Mouse (Mus musculus): ENCODE data around the gene Stag1. TPM values are rescaled to one million over a fixed set of nuclear protein-coding genes. Genes with fewer than 3 reads are reported as not detected.

Stag1 gene
- polyA plus RNA-seq, 1 experiment from 2014 or later, result 70.3 TPM

DNA sequence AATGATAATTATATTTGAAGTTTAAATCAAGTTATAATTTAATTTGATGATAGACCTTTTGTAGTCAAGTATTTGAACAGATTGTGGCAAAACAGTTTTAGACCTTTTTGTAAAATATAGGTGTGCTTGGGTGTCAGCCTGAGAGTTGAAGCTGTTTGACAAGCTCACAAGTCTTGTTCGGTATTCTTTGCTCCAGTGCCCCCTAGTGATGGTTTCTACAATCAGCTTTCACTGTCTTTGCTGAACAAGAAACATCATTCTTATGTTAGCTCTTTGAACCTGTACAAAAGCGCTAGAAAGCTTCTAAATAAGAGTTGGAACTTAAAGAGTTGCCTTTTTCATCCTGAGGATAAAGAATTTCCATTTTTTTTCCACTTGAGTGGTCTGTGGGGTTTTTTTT, 319.5 kb downstream of the Stag1 start:
- no peak overlapping the region for H3K9ac ChIP-seq (replicated peaks; ENCODE audit: low read depth, low read length)
- no peak overlapping the region for H3K27ac ChIP-seq (ENCODE audit: low read length)
- H3K27me3 ChIP-seq (ENCODE audit: control insufficient read depth, insufficient read depth, low read length), result no peaks in the 10 kb centered on the region
- H3K9me3 ChIP-seq (ENCODE audit: control insufficient read depth, low read depth, low read length), result no peaks in the 10 kb centered on the region
- H3K4me3 ChIP-seq (ENCODE audit: low read depth, low read length), result no peak overlapping the region
- no peak for ATAC-seq (ENCODE audit: insufficient number of reproducible peaks, insufficient read depth, low FRiP score, low read depth)
- peaks cover 3% of the 10 kb centered on the region; the same call in 1 of the 2 replicates for H3K36me3 ChIP-seq (ENCODE audit: control insufficient read depth, insufficient read depth, low read length)
- WGBS, result 54% methylated on average over 2 of the region's 2 CpGs
- no peak overlapping the region for H3K4me2 ChIP-seq (replicated peaks; ENCODE audit: low read depth, low read length)
- H3K4me1 ChIP-seq (ENCODE audit: control insufficient read depth, insufficient read depth, low read length), result no peaks in the 10 kb centered on the region

DNA sequence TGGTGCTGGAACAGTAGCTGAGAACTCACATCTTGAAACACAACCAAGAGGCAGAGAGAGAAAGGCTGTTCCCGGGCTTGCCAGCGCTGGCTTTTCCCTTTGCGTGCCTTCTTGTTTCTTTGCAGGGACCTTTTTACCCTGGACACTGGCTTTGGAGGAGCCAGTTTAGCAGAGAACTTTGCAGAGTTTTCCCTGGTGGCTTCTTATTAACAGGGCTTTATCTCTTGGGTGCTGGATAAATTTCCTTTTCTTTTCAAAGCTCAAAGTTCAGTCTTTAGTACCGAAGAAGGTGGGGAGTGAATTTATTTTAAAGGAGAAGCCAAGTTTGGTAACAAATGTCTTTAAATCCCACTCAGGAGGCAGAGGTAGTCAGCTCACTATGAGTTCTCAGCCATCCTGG, 329.0 kb downstream of the Stag1 start:
- Histone ChIP-seq H3K36me3 (ENCODE audit: control insufficient read depth, insufficient read depth, low read length) (no peaks in the 10 kb centered on the region; the same call in 1 of the 2 replicates), H3K4me2 (replicated peaks; ENCODE audit: low read depth, low read length) (no peak overlapping the region), H3K27ac (ENCODE audit: low read length) (no peak overlapping the region), H3K4me3 (ENCODE audit: low read depth, low read length) (no peak overlapping the region), H3K27me3 (ENCODE audit: control insufficient read depth, insufficient read depth, low read length) (no peaks in the 10 kb centered on the region), H3K4me1 (ENCODE audit: control insufficient read depth, insufficient read depth, low read length) (no peaks in the 10 kb centered on the region), H3K9me3 (ENCODE audit: control insufficient read depth, low read depth, low read length) (no peaks in the 10 kb centered on the region), H3K9ac (replicated peaks; ENCODE audit: low read depth, low read length) (no peak overlapping the region)
- no peak for ATAC-seq (ENCODE audit: insufficient number of reproducible peaks, insufficient read depth, low FRiP score, low read depth)
- WGBS, result 91% methylated on average over 4 of the region's 4 CpGs

DNA sequence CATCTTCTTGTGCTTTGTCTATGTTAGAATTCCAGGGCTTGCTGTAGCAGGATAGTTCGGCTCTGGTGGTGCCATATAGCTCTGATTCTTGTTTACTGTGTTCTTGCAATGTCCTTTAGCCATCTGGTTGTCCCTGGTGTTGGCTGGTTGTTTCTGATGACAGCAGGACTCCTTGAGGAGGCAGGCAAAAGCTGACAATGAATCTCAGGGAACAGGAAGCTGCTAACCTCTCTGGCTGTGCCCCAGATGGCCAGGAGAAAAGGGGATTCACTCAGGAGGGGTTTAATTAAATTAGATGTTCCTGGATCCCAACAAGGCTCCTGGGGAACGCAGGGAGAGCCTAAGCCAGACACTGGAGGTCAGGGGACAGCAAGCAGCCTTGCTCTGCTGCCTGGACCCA, 344.4 kb downstream of the Stag1 start:
- Histone ChIP-seq H3K4me3 (ENCODE audit: low read depth, low read length) (no peak overlapping the region), H3K9ac (replicated peaks; ENCODE audit: low read depth, low read length) (no peak overlapping the region), H3K27me3 (ENCODE audit: control insufficient read depth, insufficient read depth, low read length) (no peaks in the 10 kb centered on the region), H3K4me2 (replicated peaks; ENCODE audit: low read depth, low read length) (no peak overlapping the region), H3K27ac (ENCODE audit: low read length) (no peak overlapping the region), H3K9me3 (ENCODE audit: control insufficient read depth, low read depth, low read length) (no peaks in the 10 kb centered on the region), H3K4me1 (ENCODE audit: control insufficient read depth, insufficient read depth, low read length) (no peaks in the 10 kb centered on the region), H3K36me3 (ENCODE audit: control insufficient read depth, insufficient read depth, low read length) (peaks cover 10% of the 10 kb centered on the region)
- no peak for ATAC-seq (ENCODE audit: insufficient number of reproducible peaks, insufficient read depth, low FRiP score, low read depth)
- 63% methylated on average over 2 of the region's 2 CpGs for WGBS

DNA sequence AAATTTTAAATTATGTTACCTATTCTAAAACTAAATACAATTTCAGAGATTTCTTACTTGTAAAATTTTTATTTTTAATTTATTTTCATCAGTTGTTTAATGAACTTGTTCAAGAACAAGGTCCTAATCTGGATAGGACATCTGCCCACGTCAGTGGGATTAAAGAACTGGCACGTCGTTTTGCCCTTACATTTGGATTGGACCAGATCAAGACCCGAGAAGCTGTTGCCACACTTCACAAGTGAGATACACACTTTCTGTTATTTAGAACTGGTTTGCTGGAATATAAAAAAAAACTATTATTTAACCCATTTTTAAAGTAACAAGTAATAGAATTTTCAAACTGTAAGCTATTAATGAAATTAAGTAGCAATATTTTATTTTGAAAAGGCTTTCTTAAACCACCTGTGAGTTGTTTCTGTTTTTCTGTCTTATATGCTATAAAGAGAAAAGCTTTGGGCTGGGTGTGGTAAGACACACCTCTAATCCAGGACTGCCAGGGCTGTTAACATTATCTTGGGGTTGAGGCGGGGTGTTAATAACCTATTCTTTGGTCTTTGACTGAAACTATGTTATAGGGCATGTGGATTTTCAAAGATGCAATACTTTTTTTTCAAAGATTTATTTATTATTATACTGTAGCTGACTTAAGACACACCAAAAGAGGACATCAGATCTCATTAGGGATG, 347.2 kb downstream of the Stag1 start:
- H3K9ac ChIP-seq (replicated peaks; ENCODE audit: low read depth, low read length), result no peak overlapping the region
- no peak for ATAC-seq (ENCODE audit: insufficient number of reproducible peaks, insufficient read depth, low FRiP score, low read depth)
- no peak overlapping the region for H3K4me3 ChIP-seq (ENCODE audit: low read depth, low read length)
- H3K36me3 ChIP-seq (ENCODE audit: control insufficient read depth, insufficient read depth, low read length), result peaks cover 10% of the 10 kb centered on the region
- no peaks in the 10 kb centered on the region for H3K4me1 ChIP-seq (ENCODE audit: control insufficient read depth, insufficient read depth, low read length)
- 92% methylated on average over 5 of the region's 5 CpGs for WGBS
- no peaks in the 10 kb centered on the region for H3K9me3 ChIP-seq (ENCODE audit: control insufficient read depth, low read depth, low read length)
- H3K4me2 ChIP-seq (replicated peaks; ENCODE audit: low read depth, low read length), result no peak overlapping the region
- H3K27ac ChIP-seq (ENCODE audit: low read length), result no peak overlapping the region
- H3K27me3 ChIP-seq (ENCODE audit: control insufficient read depth, insufficient read depth, low read length), result no peaks in the 10 kb centered on the region

DNA sequence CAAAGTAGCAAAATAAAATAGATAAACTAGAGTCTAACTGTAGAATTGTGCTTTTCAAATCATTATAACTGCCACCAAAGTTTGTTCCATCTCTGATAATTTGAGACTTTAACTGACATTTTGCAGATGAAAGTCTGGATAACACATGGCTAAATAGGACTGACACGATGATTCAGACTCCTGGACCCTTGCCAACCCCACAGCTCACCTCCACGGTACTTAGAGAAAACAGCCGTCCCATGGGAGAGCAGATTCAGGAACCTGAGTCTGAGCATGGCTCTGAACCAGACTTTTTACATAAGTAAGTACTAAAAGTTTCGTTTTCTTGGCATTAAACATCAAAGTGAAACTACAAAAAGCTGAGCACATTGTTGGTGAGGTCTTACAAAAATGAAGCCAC, 353.9 kb downstream of the Stag1 start:
- Histone ChIP-seq H3K36me3 (ENCODE audit: control insufficient read depth, insufficient read depth, low read length) (peaks cover 19% of the 10 kb centered on the region), H3K27ac (ENCODE audit: low read length) (no peak overlapping the region), H3K4me1 (ENCODE audit: control insufficient read depth, insufficient read depth, low read length) (no peaks in the 10 kb centered on the region), H3K4me2 (replicated peaks; ENCODE audit: low read depth, low read length) (no peak overlapping the region), H3K9ac (replicated peaks; ENCODE audit: low read depth, low read length) (no peak overlapping the region), H3K9me3 (ENCODE audit: control insufficient read depth, low read depth, low read length) (no peaks in the 10 kb centered on the region), H3K27me3 (ENCODE audit: control insufficient read depth, insufficient read depth, low read length) (no peaks in the 10 kb centered on the region), H3K4me3 (ENCODE audit: low read depth, low read length) (no peak overlapping the region)
- ATAC-seq (ENCODE audit: insufficient number of reproducible peaks, insufficient read depth, low FRiP score, low read depth), result no peak
- 36% methylated on average over 4 of the region's 4 CpGs for WGBS

DNA sequence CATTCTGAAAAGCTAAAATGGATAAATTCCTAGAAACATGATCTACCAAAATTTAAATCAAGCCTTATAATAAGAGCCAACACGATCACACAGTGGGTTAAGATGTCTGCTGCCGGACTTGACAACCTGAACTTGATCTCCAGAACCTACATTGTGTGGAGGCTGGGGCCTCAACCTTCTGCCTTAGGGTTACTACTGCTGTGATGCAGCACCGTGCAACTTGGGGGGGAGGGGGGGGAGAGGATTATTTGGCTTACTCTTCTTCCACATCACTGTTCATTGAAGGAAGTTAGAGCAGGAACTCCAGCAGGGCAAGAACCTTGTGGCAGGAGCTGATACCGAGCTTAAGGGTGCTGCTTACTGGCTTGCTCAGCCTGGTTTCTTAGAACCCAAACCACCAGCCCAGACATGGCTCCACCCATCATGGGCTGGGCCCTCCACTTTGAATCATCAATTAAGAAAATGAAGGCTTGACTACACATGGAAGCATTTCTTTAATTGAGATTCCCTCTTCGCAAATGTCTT, 365.4 kb downstream of the Stag1 start:
- H3K4me2 ChIP-seq (replicated peaks; ENCODE audit: low read depth, low read length), result no peak overlapping the region
- 74% methylated on average over 5 of the region's 5 CpGs for WGBS
- no peak for ATAC-seq (ENCODE audit: insufficient number of reproducible peaks, insufficient read depth, low FRiP score, low read depth)

DNA sequence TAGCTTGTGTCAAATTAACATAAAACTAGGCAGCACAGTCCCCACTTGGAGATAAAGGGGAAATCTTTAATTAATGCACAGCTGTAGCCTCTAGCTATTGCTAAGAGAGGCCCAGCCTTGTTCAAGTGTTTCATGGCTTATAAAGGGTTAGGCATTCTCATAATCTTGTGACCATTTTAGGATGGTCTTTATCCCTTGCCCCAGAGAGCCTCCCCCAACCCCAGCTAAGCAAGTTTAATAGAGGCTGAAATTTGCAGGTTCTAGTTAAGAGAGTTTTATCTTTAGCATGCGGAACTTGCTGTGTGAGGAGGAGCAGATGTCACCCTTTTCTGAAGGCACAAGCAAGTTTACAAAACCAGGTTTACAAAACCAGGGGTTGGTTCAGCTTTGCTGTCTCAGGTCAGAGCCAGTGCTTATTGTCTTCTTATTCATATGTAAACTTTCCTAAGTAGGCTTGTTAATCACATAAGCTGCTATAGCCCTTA, 365.9 kb downstream of the Stag1 start:
- H3K27ac ChIP-seq (ENCODE audit: low read length), result no peak overlapping the region
- 75% methylated on average over 1 of the region's 1 CpGs for WGBS
- H3K4me2 ChIP-seq (replicated peaks; ENCODE audit: low read depth, low read length), result no peak overlapping the region
- H3K27me3 ChIP-seq (ENCODE audit: control insufficient read depth, insufficient read depth, low read length), result no peaks in the 10 kb centered on the region
- ATAC-seq (ENCODE audit: insufficient number of reproducible peaks, insufficient read depth, low FRiP score, low read depth), result no peak
- no peaks in the 10 kb centered on the region for H3K4me1 ChIP-seq (ENCODE audit: control insufficient read depth, insufficient read depth, low read length)
- no peak overlapping the region for H3K9ac ChIP-seq (replicated peaks; ENCODE audit: low read depth, low read length)
- no peaks in the 10 kb centered on the region for H3K36me3 ChIP-seq (ENCODE audit: control insufficient read depth, insufficient read depth, low read length)
- no peak overlapping the region for H3K4me3 ChIP-seq (ENCODE audit: low read depth, low read length)
- H3K9me3 ChIP-seq (ENCODE audit: control insufficient read depth, low read depth, low read length), result no peaks in the 10 kb centered on the region

More for the DNA sequence above, 365.4 kb downstream of the Stag1 start:
- no peak overlapping the region for H3K9ac ChIP-seq (replicated peaks; ENCODE audit: low read depth, low read length)
- no peak overlapping the region for H3K4me3 ChIP-seq (ENCODE audit: low read depth, low read length)
- no peak overlapping the region for H3K27ac ChIP-seq (ENCODE audit: low read length)
- no peaks in the 10 kb centered on the region for H3K9me3 ChIP-seq (ENCODE audit: control insufficient read depth, low read depth, low read length)
- no peaks in the 10 kb centered on the region for H3K4me1 ChIP-seq (ENCODE audit: control insufficient read depth, insufficient read depth, low read length)
- H3K27me3 ChIP-seq (ENCODE audit: control insufficient read depth, insufficient read depth, low read length), result no peaks in the 10 kb centered on the region
- H3K36me3 ChIP-seq (ENCODE audit: control insufficient read depth, insufficient read depth, low read length), result no peaks in the 10 kb centered on the region

DNA sequence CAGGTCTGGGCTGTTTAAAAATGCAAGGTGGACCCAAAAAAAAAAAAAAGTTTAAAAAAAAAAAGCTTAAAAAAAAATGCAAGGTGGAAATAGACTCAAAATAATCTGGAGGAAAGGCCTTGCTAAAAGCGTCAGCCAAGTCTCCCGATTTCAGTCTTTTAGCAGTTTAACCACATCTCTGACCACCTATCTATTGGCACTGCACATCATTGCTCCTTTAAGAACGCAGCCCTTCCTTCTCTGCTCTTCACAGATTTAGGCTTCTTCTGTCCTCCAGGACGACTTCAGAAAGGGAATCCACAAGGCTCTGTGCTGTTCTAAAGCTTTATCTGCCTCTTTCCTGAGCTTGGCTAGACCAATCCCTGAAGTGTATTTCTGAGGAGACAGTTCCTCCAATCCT, 366.5 kb downstream of the Stag1 start:
- Histone ChIP-seq H3K27ac (ENCODE audit: low read length) (no peak overlapping the region), H3K36me3 (ENCODE audit: control insufficient read depth, insufficient read depth, low read length) (no peaks in the 10 kb centered on the region), H3K4me1 (ENCODE audit: control insufficient read depth, insufficient read depth, low read length) (no peaks in the 10 kb centered on the region), H3K9ac (replicated peaks; ENCODE audit: low read depth, low read length) (no peak overlapping the region), H3K9me3 (ENCODE audit: control insufficient read depth, low read depth, low read length) (no peaks in the 10 kb centered on the region), H3K27me3 (ENCODE audit: control insufficient read depth, insufficient read depth, low read length) (no peaks in the 10 kb centered on the region), H3K4me2 (replicated peaks; ENCODE audit: low read depth, low read length) (no peak overlapping the region), H3K4me3 (ENCODE audit: low read depth, low read length) (no peak overlapping the region)
- ATAC-seq (ENCODE audit: insufficient number of reproducible peaks, insufficient read depth, low FRiP score, low read depth), result no peak
- WGBS, result 79% methylated on average over 4 of the region's 4 CpGs

DNA sequence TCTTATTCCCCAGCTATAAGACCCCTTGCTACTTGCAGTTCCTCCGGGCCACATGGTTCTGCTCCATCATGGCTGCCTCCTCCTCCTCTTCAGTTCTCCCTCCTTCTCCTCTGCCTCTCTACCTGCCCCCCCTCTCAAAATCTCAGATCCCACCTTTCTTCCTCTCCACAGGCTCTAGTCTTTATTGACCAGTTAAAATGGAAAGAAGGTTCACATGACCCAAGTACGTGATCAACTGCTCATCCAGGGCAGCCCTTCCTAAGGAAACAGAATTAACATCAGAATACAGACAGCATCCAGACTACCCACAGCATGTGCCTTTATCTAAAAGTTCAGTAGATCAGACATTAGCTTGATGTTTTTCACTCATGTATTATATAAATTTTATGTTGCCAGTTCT, 371.9 kb downstream of the Stag1 start:
- no peak overlapping the region for H3K4me3 ChIP-seq (ENCODE audit: low read depth, low read length)
- ATAC-seq (ENCODE audit: insufficient number of reproducible peaks, insufficient read depth, low FRiP score, low read depth), result no peak
- H3K9me3 ChIP-seq (ENCODE audit: control insufficient read depth, low read depth, low read length), result no peaks in the 10 kb centered on the region

More for the DNA sequence above, 371.9 kb downstream of the Stag1 start:
- no peaks in the 10 kb centered on the region for H3K36me3 ChIP-seq (ENCODE audit: control insufficient read depth, insufficient read depth, low read length)
- no peak overlapping the region for H3K27ac ChIP-seq (ENCODE audit: low read length)
- H3K9ac ChIP-seq (replicated peaks; ENCODE audit: low read depth, low read length), result no peak overlapping the region
- H3K4me2 ChIP-seq (replicated peaks; ENCODE audit: low read depth, low read length), result no peak overlapping the region
- no peaks in the 10 kb centered on the region for H3K4me1 ChIP-seq (ENCODE audit: control insufficient read depth, insufficient read depth, low read length)
- WGBS, result 79% methylated on average over 2 of the region's 2 CpGs
- H3K27me3 ChIP-seq (ENCODE audit: control insufficient read depth, insufficient read depth, low read length), result no peaks in the 10 kb centered on the region
